Mouse (Mus musculus): ENCODE measurements around the gene Olfr1419. TPM values are rescaled to one million over a fixed set of nuclear protein-coding genes. Genes with fewer than 3 reads are reported as not detected.

The Olfr1419 gene
- polyA plus RNA-seq, 1 experiment from 2014 or later: not detected

Small RNA genes within 50 kb of the gene (microRNA-seq; reads per million reads assigned to microRNA genes)
- gene Mir6994: 6.3 reads per million, percentile 21 among the genes with 10 or more reads in this experiment

Other genes starting within 250 kb of the Olfr1419 start
- gene Ms4a3, start 234.3 kb downstream of the Olfr1419 start, polyA plus RNA-seq (2015; fragmentation: Nextera tagmentation; extraction: Ambion mirVana): 30.9 and 39.0 TPM in 2 replicates
- 0.17 and 0.24 TPM in 2 replicates for gene Oosp2, start 214.5 kb downstream of the Olfr1419 start, polyA plus RNA-seq (2015; fragmentation: Nextera tagmentation; extraction: Ambion mirVana)
- gene Oosp1, start 184.0 kb downstream of the Olfr1419 start, polyA plus RNA-seq (2015; fragmentation: Nextera tagmentation; extraction: Ambion mirVana): 0.14 TPM in 1 of 2 replicates, not detected in the other
- gene Oosp3, start 178.1 kb downstream of the Olfr1419 start, polyA plus RNA-seq (2015; fragmentation: Nextera tagmentation; extraction: Ambion mirVana): not detected in 2 replicates
- gene Gif, start 127.6 kb downstream of the Olfr1419 start, polyA plus RNA-seq (2015; fragmentation: Nextera tagmentation; extraction: Ambion mirVana): not detected in 2 replicates
- 28.0 and 33.6 TPM in 2 replicates for gene Mrpl16, start 104.7 kb downstream of the Olfr1419 start, polyA plus RNA-seq (2015; fragmentation: Nextera tagmentation; extraction: Ambion mirVana)
- 1.7 TPM in 2 replicates for gene Stx3, start 55.7 kb downstream of the Olfr1419 start, polyA plus RNA-seq (2015; fragmentation: Nextera tagmentation; extraction: Ambion mirVana)
- not detected in 2 replicates for gene Olfr1417, start 35.9 kb downstream of the Olfr1419 start, polyA plus RNA-seq (2015; fragmentation: Nextera tagmentation; extraction: Ambion mirVana)
- gene Olfr1418, start 14.0 kb downstream of the Olfr1419 start, polyA plus RNA-seq (2015; fragmentation: Nextera tagmentation; extraction: Ambion mirVana): not detected in 2 replicates
- not detected in 2 replicates for gene Olfr1420, start 11.5 kb upstream of the Olfr1419 start, polyA plus RNA-seq (2015; fragmentation: Nextera tagmentation; extraction: Ambion mirVana)
- 6.1 TPM in 2 replicates for gene Patl1, start 37.3 kb upstream of the Olfr1419 start, polyA plus RNA-seq (2015; fragmentation: Nextera tagmentation; extraction: Ambion mirVana)
- 1.9 and 2.0 TPM in 2 replicates for gene Osbp, start 90.8 kb upstream of the Olfr1419 start, polyA plus RNA-seq (2015; fragmentation: Nextera tagmentation; extraction: Ambion mirVana)
- 0.01 TPM in 1 of 2 replicates, not detected in the other for gene Olfr1423, start 166.2 kb upstream of the Olfr1419 start, polyA plus RNA-seq (2015; fragmentation: Nextera tagmentation; extraction: Ambion mirVana)
- gene Olfr1424, start 187.6 kb upstream of the Olfr1419 start, polyA plus RNA-seq (2015; fragmentation: Nextera tagmentation; extraction: Ambion mirVana): not detected in 2 replicates
- not detected in 2 replicates for gene Olfr1425, start 202.6 kb upstream of the Olfr1419 start, polyA plus RNA-seq (2015; fragmentation: Nextera tagmentation; extraction: Ambion mirVana)
- gene Olfr1426, start 216.9 kb upstream of the Olfr1419 start, polyA plus RNA-seq (2015; fragmentation: Nextera tagmentation; extraction: Ambion mirVana): not detected in 2 replicates
- gene Olfr1427, start 228.2 kb upstream of the Olfr1419 start, polyA plus RNA-seq (2015; fragmentation: Nextera tagmentation; extraction: Ambion mirVana): not detected in 2 replicates
- not detected in 2 replicates for gene Olfr1428, start 240.8 kb upstream of the Olfr1419 start, polyA plus RNA-seq (2015; fragmentation: Nextera tagmentation; extraction: Ambion mirVana)
- not detected in 2 replicates for gene Olfr76, start 248.1 kb upstream of the Olfr1419 start, polyA plus RNA-seq (2015; fragmentation: Nextera tagmentation; extraction: Ambion mirVana)